Mouse (Mus musculus) stomach, postnatal 0 days (tissue): ENCODE measurements around the gene Ndrg4. TPM values are rescaled to one million over a fixed set of nuclear protein-coding genes. Genes with fewer than 3 reads are reported as not detected.

Experiments used
- ATAC-seq: fragments of 200-750 bp; cut with Nextera tagmentation; 2 replicates; pipeline ENCODE4 v1.8.0; 2017; ENCODE audit not compliant: low FRiP score, low TSS enrichment
- DNase-seq: peaks from one replicate; pipeline ENCODE4 v3.0.0-alpha.2; 2016; ENCODE audit warnings: low spot score
- H3K27ac ChIP-seq: fragments of 300-500 bp; sonication (generic); replicated peaks from 2 replicates; pipeline ENCODE4 v1.5.1; 2014; ENCODE audit warnings: mild to moderate bottlenecking, control low read depth
- H3K27me3 ChIP-seq: fragments of 300-500 bp; sonication (generic); 2 replicates; pipeline ENCODE4 v1.6.1; 2014; ENCODE audit warnings: low read length; ENCODE audit not compliant: control insufficient read depth, insufficient read depth
- H3K36me3 ChIP-seq: fragments of 300-500 bp; sonication (generic); 2 replicates; pipeline ENCODE4 v1.6.1; 2014; ENCODE audit warnings: low read length, mixed read lengths; ENCODE audit not compliant: control insufficient read depth, insufficient read depth
- H3K4me1 ChIP-seq: fragments of 300-500 bp; sonication (generic); replicated peaks from 2 replicates; pipeline ENCODE4 v1.6.1; 2014; ENCODE audit warnings: antibody characterized with exemption; ENCODE audit not compliant: control insufficient read depth, insufficient read depth
- H3K4me2 ChIP-seq: fragments of 300-500 bp; sonication (generic); replicated peaks from 2 replicates; pipeline ENCODE4 v1.6.1; 2014; ENCODE audit warnings: low read depth, mild to moderate bottlenecking, control low read depth, moderate library complexity
- H3K4me3 ChIP-seq: fragments of 300-500 bp; sonication (generic); 2 replicates; pipeline ENCODE4 v1.5.1; 2014; ENCODE audit warnings: low read depth, low read length, control low read depth
- H3K9ac ChIP-seq: fragments of 300-500 bp; sonication (generic); 2 replicates; pipeline ENCODE4 v1.6.1; 2014; ENCODE audit warnings: mild to moderate bottlenecking, low read length, control low read depth, mixed read lengths
- H3K9me3 ChIP-seq: fragments of 300-500 bp; sonication (generic); 2 replicates; pipeline ENCODE4 v1.6.1; 2016; ENCODE audit warnings: low read length; ENCODE audit not compliant: control insufficient read depth
- CTCF ChIP-seq: IDR thresholded peaks from 2 replicates; pipeline ENCODE4 v1.5.1; 2016; ENCODE audit warnings: antibody characterized with exemption, low read depth, mild to moderate bottlenecking, moderate library complexity
- EP300 ChIP-seq: optimal IDR thresholded peaks from 2 replicates; pipeline ENCODE3; 2016; ENCODE audit warnings: antibody characterized with exemption
- whole genome bisulfite sequencing: fragments of 180-500 bp; shearing (Covaris S2); extraction: QIAGEN DNeasy Blood & Tissue Kit; methylation state at CpG from one replicate; pipeline ENCODE4 v1.1.7; 2014; 5-methylcytosine and 5-hydroxymethylcytosine counted together
- polyA plus RNA-seq: library from polyadenylated mRNA; unstranded; fragments of >200 nt; fragmentation: Nextera tagmentation; extraction: Ambion mirVana; gene quantifications from 2 replicates; pipeline ENCODE4 v1.2.1, GENCODE M21; 2015

Gene Ndrg4
- polyA plus RNA-seq, 1 experiment from 2014 or later: 17.1 TPM

- Histone ChIP-seq H3K27me3 (no peaks in the 10 kb centered on the region), H3K9me3 (no peaks in the 10 kb centered on the region), H3K4me1 (no peaks in the 10 kb centered on the region), H3K9ac (no peak overlapping the region), H3K36me3 (no peaks in the 10 kb centered on the region), H3K4me2 (no peak overlapping the region), H3K27ac (no peak overlapping the region), H3K4me3 (no peak overlapping the region)
- ATAC-seq (no peak), DNase-seq (no peak)
- TF ChIP-seq CTCF: no peak
- TF ChIP-seq EP300: no peak
- WGBS: 71% methylated on average over 5 of the region's 5 CpGs
These were observed 23.4 kb upstream of the Ndrg4 start for GRCm38 (mm10) chr8:95653351-95653750.

DNA sequence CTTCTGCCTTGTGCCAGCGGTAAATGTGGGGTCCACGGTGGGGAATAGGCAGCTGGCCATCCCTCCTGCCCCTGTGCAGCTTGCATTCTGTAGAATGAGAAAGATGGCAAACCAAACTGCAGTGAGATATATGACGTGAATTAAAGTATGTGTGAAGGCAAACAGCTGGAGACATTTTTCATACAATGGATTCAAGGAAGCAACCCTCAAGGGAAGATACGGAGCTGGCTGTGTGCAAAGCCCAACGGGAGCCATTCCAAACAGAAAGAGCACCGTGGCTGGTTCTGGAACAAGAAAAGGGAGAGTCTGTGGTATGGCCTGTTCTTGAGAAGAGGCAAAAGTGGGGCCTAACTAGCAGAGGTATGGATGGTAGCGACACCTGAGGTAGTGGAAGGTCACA lies 20.9 kb upstream of the Ndrg4 start:
- Histone ChIP-seq H3K9ac (no peak overlapping the region), H3K27ac (no peak overlapping the region), H3K4me2 (no peak overlapping the region), H3K4me3 (no peak overlapping the region), H3K27me3 (no peaks in the 10 kb centered on the region), H3K36me3 (no peaks in the 10 kb centered on the region), H3K9me3 (no peaks in the 10 kb centered on the region), H3K4me1 (no peaks in the 10 kb centered on the region)
- DNase-seq (no peak), ATAC-seq (no peak)
- 55% methylated on average over 7 of the region's 7 CpGs for WGBS
- no peak for TF ChIP-seq EP300
- TF ChIP-seq CTCF: no peak

DNA sequence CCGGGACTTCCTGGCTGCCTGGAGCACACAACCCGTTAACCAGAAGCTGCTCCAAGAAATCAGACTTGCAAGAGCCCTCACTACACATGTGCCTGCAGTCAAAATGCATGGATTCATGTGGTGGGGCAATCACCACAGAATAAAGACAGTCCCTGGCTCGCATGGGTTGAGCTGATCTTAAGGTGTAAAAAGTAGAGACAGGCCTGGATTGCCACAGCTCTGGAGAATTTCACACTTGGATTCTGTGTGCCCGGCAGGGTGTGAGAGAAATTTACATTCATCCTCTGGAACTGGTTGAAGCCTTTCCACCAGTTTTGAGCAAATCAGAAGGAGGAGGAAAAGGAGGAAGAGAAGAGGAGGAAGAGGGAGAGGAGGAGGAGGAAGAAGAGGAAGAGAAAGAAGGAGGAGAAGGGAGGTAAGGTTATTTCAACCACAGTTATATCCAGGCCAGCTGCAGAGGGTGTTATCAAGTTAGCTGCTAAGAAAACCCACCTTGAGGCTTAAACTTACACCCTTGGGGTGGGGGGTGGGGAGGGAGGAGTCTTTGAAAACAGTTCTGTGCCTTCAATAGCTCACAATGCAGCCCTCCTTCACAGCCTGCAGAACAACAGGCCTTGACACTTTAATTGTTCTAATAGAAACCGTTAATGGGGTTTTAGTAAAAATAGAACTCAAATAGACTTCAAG lies 20.3 kb upstream of the Ndrg4 start:
- no peak overlapping the region for H3K27ac ChIP-seq
- H3K9ac ChIP-seq: no peak overlapping the region
- H3K4me3 ChIP-seq: no peak overlapping the region
- DNase-seq (no peak), ATAC-seq (no peak)
- H3K27me3 ChIP-seq: no peaks in the 10 kb centered on the region
- H3K4me2 ChIP-seq: no peak overlapping the region
- TF ChIP-seq CTCF: no peak
- TF ChIP-seq EP300: no peak
- no peaks in the 10 kb centered on the region for H3K4me1 ChIP-seq
- no peaks in the 10 kb centered on the region for H3K9me3 ChIP-seq
- H3K36me3 ChIP-seq: no peaks in the 10 kb centered on the region
- 56% methylated on average over 5 of the region's 5 CpGs for WGBS

DNA sequence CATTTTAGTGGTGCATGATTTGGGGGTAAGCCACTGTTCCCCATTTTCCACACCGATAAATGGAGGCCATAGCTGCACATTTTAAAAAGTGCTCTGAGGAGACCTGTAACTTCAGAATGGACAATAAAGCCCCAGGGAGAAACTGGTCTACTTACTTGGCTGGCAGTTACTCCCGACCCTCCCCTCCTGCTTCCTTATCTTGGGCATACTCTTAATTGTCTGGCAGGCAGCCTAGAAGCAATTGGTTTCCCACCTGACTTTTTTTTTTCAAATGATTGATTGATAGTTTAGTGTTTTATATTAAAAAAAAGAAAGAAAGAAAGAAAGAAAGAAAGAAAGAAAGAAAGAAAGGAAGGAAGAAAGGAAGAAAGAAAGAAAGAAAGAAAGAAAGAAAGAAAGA lies 19.3 kb upstream of the Ndrg4 start:
- no peak overlapping the region for H3K27ac ChIP-seq
- no peak overlapping the region for H3K4me2 ChIP-seq
- no peak for TF ChIP-seq CTCF
- no peak for TF ChIP-seq EP300
- WGBS: 57% methylated on average over 2 of the region's 2 CpGs
- ATAC-seq (no peak), DNase-seq (no peak)
- no peaks in the 10 kb centered on the region for H3K9me3 ChIP-seq
- H3K9ac ChIP-seq: no peak overlapping the region
- H3K4me3 ChIP-seq: no peak overlapping the region
- H3K4me1 ChIP-seq: no peaks in the 10 kb centered on the region
- H3K27me3 ChIP-seq: no peaks in the 10 kb centered on the region
- no peaks in the 10 kb centered on the region for H3K36me3 ChIP-seq

DNA sequence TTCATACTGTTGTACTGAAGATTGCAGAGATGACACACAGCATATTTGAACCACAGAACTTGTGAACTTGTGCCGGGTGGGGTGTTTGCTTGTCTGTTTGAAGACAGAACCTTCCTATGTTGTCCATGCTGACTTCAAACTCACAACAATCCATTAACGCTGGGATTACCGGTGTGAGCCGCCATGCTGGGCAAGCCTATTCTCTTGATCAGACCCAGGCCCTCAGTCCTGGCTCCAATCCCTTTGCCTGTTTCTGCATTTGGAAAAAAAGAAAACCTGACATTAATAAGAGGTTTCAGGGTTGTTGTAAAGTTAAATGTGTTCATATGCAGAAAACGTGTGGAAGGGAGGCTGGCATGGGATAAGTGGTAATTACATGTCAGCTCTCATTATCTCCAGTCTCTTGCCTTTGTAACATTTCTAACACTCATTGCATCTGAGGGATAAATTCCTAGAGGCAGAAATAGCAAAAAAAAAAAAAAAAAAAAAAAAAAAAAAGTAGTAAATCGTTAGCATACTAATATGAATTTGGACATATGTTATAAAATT lies 16.4 kb upstream of the Ndrg4 start:
- 80% methylated on average over 6 of the region's 6 CpGs for WGBS
- ATAC-seq: no peak
- no peaks in the 10 kb centered on the region for H3K27me3 ChIP-seq
- TF ChIP-seq CTCF (no peak), EP300 (no peak)
- H3K4me3 ChIP-seq: no peak overlapping the region
- H3K27ac ChIP-seq: no peak overlapping the region
- H3K36me3 ChIP-seq: no peaks in the 10 kb centered on the region
- H3K9ac ChIP-seq: no peak overlapping the region
- H3K4me1 ChIP-seq: no peaks in the 10 kb centered on the region
- DNase-seq: no peak
- no peak overlapping the region for H3K4me2 ChIP-seq
- H3K9me3 ChIP-seq: no peaks in the 10 kb centered on the region

DNA sequence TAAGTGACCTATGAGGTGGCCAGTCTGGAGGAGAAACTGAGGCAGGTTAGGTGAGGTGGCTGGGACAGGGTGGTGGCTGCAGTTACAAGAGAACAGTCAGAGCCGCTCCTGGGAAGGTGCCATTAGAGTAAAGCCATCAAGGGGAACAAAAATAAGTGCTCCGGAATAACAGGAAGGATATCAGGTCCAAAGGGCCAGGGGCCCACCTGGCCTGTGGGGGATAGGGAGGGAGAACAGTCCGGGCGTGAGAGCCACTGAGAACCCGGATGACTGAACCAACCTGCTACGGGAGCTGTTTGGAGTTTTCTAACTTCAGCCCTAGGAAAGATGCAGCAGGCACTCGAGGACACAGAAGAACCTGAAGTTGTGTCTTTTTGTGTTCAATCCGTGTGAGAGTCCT lies 15.7 kb upstream of the Ndrg4 start:
- Histone ChIP-seq H3K4me3 (no peak overlapping the region), H3K9me3 (no peaks in the 10 kb centered on the region), H3K27me3 (no peaks in the 10 kb centered on the region), H3K9ac (no peak overlapping the region), H3K36me3 (no peaks in the 10 kb centered on the region), H3K4me1 (no peaks in the 10 kb centered on the region), H3K27ac (no peak overlapping the region), H3K4me2 (no peak overlapping the region)
- ATAC-seq (no peak), DNase-seq (no peak)
- 72% methylated on average over 8 of the region's 8 CpGs for WGBS
- TF ChIP-seq EP300 (no peak), CTCF (no peak)
